Mouse (Mus musculus) limb, embryonic 11.5 days (tissue): ENCODE measurements around the gene Acads. TPM values are rescaled to one million over a fixed set of nuclear protein-coding genes. Genes with fewer than 3 reads are reported as not detected.

ENCODE experiments used
- ATAC-seq: fragments of 200-750 bp; cut with Nextera tagmentation; 2 replicates; pipeline ENCODE4 v1.8.0; 2017; ENCODE audit warnings: low read depth; ENCODE audit not compliant: insufficient number of reproducible peaks, low FRiP score, low TSS enrichment
- DNase-seq: peaks from one replicate; pipeline ENCODE4 v3.0.0-alpha.2; 2015; ENCODE audit warnings: low spot score
- H3K27ac ChIP-seq: fragments of 300-500 bp; sonication (generic); replicated peaks from 2 replicates; pipeline ENCODE4 v1.5.1; 2014; ENCODE audit warnings: low read depth, mild to moderate bottlenecking, low read length
- H3K27me3 ChIP-seq: fragments of 300-500 bp; sonication (generic); 2 replicates; pipeline ENCODE4 v1.6.1; 2014; ENCODE audit warnings: mild to moderate bottlenecking, low read length, mixed read lengths; ENCODE audit not compliant: control insufficient read depth, insufficient read depth
- H3K36me3 ChIP-seq: fragments of 300-500 bp; sonication (generic); 2 replicates; pipeline ENCODE4 v1.6.1; 2014; ENCODE audit warnings: mild to moderate bottlenecking, low read length, moderate library complexity, mixed read lengths; ENCODE audit not compliant: control insufficient read depth, insufficient read depth
- H3K4me1 ChIP-seq: fragments of 300-500 bp; sonication (generic); 2 replicates; pipeline ENCODE4 v1.6.1; 2014; ENCODE audit warnings: low read length, mixed read lengths; ENCODE audit not compliant: control insufficient read depth, insufficient read depth
- H3K4me2 ChIP-seq: fragments of 300-500 bp; sonication (generic); 2 replicates; pipeline ENCODE4 v1.6.1; 2014; ENCODE audit warnings: low read depth, mild to moderate bottlenecking, moderate library complexity; ENCODE audit not compliant: severe bottlenecking
- H3K4me3 ChIP-seq: fragments of 300-500 bp; sonication (generic); 2 replicates; pipeline ENCODE4 v1.5.1; 2014; ENCODE audit warnings: low read depth, low read length
- H3K9ac ChIP-seq: fragments of 300-500 bp; sonication (generic); 2 replicates; pipeline ENCODE4 v1.6.1; 2014; ENCODE audit warnings: mild to moderate bottlenecking, low read length
- H3K9me3 ChIP-seq: fragments of 300-500 bp; sonication (generic); 2 replicates; pipeline ENCODE4 v1.6.1; 2016; ENCODE audit warnings: low read length; ENCODE audit not compliant: control insufficient read depth
- WGBS: fragments of 180-500 bp; shearing (Covaris S2); extraction: QIAGEN DNeasy Blood & Tissue Kit; methylation state at CpG from one replicate; pipeline ENCODE4 v1.1.7; 2014; 5-methylcytosine and 5-hydroxymethylcytosine counted together
- polyA plus RNA-seq: library from polyadenylated mRNA; unstranded; fragments of >200 nt; fragmentation: Nextera tagmentation; extraction: Ambion mirVana; gene quantifications from 2 replicates; pipeline ENCODE4 v1.2.1, GENCODE M21; 2014

Gene Acads
- polyA plus RNA-seq, 1 experiment from 2014 or later: 49.3 TPM

DNA sequence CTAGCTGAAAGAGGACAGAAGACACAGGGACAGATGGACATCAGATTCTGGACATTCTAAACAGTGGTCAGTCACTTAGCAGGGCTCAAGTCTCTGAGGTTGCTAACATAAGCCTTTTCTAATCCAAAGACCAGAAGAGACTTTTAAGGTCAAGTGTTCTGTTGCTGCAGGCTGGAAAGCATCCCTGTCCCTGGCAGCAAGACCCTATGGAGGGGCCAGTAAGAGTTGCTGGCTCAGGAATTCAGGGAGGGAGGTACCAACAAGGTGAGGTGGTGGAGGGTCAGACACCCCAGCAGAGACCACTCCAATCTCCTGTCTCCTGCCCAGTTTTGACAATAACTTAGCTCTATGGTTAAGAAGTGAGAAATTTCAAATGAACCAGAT is 27.6 kb upstream of the Acads start:
- Histone ChIP-seq H3K27me3 (no peaks in the 10 kb centered on the region), H3K4me1 (no peaks in the 10 kb centered on the region), H3K36me3 (peaks cover 31% of the 10 kb centered on the region), H3K4me2 (no peak overlapping the region), H3K9ac (no peak overlapping the region), H3K9me3 (no peaks in the 10 kb centered on the region; the same call in 1 of the 2 replicates), H3K27ac (no peak overlapping the region), H3K4me3 (no peak overlapping the region)
- no peak for ATAC-seq
- DNase-seq: no peak

GRCm38 (mm10) chr5:115145976-115146746 is 27.0 kb upstream of the Acads start:
- no peak overlapping the region for H3K27ac ChIP-seq
- H3K4me1 ChIP-seq: no peaks in the 10 kb centered on the region
- H3K27me3 ChIP-seq: no peaks in the 10 kb centered on the region
- no peak overlapping the region for H3K9ac ChIP-seq
- H3K36me3 ChIP-seq: peaks cover 31% of the 10 kb centered on the region
- no peak overlapping the region for H3K4me2 ChIP-seq
- DNase-seq (no peak), ATAC-seq (no peak)
- H3K9me3 ChIP-seq: no peaks in the 10 kb centered on the region; the same call in 1 of the 2 replicates
- WGBS: 82% methylated on average over 6 of the region's 6 CpGs
- no peak overlapping the region for H3K4me3 ChIP-seq

DNA sequence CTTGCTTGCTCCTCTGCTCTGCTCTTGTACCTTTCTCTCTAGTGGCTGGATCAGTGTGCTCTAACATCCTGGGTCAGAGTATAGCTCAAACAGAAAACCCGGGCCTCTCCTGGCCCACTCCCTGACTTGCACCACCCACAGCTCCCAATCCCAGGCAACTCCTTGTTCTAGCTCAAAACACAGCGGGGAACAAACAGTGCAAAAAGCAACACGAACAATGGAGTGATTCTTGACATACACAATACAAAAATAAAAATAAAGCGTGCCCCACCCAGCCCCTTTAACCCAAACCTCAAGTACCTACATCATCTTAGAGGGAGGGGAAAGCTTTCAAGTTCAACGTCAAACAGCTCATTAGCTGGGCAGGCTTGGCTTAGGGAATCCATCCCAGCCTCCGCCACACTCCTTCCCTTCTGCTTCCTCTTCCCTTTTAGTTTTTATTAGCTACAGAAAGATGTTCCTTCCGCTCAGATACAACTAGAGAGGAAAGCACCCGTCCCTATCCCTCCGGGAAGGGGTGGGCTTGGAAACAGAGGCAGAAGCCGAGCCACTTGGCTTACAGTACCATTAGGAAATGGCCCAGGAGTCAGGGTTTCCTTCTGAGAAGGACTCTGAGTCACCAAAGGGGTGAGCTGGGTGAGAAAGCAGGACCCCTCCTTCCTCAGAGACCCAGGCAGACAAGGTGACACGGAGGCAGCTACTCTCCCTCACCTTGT is 26.3 kb upstream of the Acads start:
- 83% methylated on average over 11 of the region's 11 CpGs for WGBS

DNA sequence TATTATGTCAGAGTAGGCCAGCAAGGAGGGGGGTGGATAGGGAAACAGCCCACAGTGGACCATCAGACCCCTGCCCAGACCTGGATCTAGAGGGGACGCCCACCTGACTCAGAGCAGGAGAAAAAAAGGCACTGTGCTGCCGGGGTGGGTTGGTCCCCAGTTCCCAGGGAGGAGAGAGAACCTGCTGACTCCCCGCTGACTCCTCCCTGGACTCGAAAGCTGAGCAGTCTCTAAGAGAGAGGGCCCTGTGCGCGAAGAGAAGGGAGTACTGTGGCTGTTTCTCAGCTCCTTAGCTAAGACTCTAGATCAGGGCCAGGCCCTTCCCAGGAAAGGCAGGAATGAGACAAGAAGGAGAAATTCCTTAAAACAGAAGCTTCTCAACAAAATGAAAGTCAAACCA is 25.3 kb upstream of the Acads start:
- ATAC-seq: no peak
- WGBS: 83% methylated on average over 6 of the region's 6 CpGs
- no peak for DNase-seq
- H3K27me3 ChIP-seq: no peaks in the 10 kb centered on the region
- H3K4me2 ChIP-seq: no peak overlapping the region
- no peaks in the 10 kb centered on the region for H3K4me1 ChIP-seq
- H3K27ac ChIP-seq: no peak overlapping the region
- H3K36me3 ChIP-seq: peaks cover 15% of the 10 kb centered on the region
- H3K9ac ChIP-seq: no peak overlapping the region
- no peak overlapping the region for H3K4me3 ChIP-seq
- no peaks in the 10 kb centered on the region for H3K9me3 ChIP-seq

More for the DNA sequence above, 26.3 kb upstream of the Acads start:
- ATAC-seq: no peak
- Histone ChIP-seq H3K4me3 (no peak overlapping the region), H3K4me1 (no peaks in the 10 kb centered on the region), H3K27me3 (no peaks in the 10 kb centered on the region), H3K9ac (no peak overlapping the region), H3K9me3 (no peaks in the 10 kb centered on the region; the same call in 1 of the 2 replicates), H3K4me2 (no peak overlapping the region), H3K36me3 (peaks cover 24% of the 10 kb centered on the region), H3K27ac (no peak overlapping the region)
- no peak for DNase-seq

DNA sequence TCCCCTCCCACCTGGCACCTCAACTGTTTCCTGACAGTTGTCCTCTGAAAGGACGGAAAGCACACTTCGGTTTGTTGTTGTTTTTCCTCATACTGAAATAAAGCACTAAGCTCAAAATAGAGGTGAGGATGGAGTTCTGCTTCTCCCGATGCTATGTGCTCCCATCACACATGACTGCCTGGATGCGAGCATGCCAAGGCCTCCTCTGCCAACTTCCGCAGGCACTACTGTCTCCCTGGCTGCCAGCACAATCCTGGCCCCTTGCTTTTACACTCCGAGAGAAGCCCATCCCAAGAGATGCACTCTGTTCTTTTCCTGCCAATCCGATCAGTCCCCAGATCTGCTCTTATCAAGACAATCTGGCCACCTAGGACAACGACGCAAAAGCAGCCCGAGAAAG is 24.4 kb upstream of the Acads start:
- whole genome bisulfite sequencing: 78% methylated on average over 10 of the region's 10 CpGs
- no peak for ATAC-seq
- no peaks in the 10 kb centered on the region for H3K27me3 ChIP-seq
- no peak overlapping the region for H3K9ac ChIP-seq
- H3K4me1 ChIP-seq: no peaks in the 10 kb centered on the region
- peaks cover 10% of the 10 kb centered on the region for H3K36me3 ChIP-seq
- H3K27ac ChIP-seq: no peak overlapping the region
- H3K4me3 ChIP-seq: no peak overlapping the region
- DNase-seq: no peak
- H3K9me3 ChIP-seq: no peaks in the 10 kb centered on the region
- H3K4me2 ChIP-seq: no peak overlapping the region

- Histone ChIP-seq H3K27ac (no peak overlapping the region), H3K4me1 (no peaks in the 10 kb centered on the region), H3K4me3 (no peak overlapping the region), H3K27me3 (no peaks in the 10 kb centered on the region), H3K9me3 (no peaks in the 10 kb centered on the region), H3K9ac (no peak overlapping the region), H3K36me3 (peaks cover 2% of the 10 kb centered on the region; the same call in 1 of the 2 replicates), H3K4me2 (no peak overlapping the region)
- ATAC-seq: no peak
- 93% methylated on average over 9 of the region's 9 CpGs for WGBS
- no peak for DNase-seq
Observed at GRCm38 (mm10) chr5:115142166-115142697, 23.1 kb upstream of the Acads start.

- no peak overlapping the region for H3K27ac ChIP-seq
- ATAC-seq (no peak), DNase-seq (no peak)
- H3K9me3 ChIP-seq: no peaks in the 10 kb centered on the region
- H3K9ac ChIP-seq: no peak overlapping the region
- 0 out of 2 replicates have a peak, but pooled peaks cover 2% of the 10 kb centered on the region for H3K36me3 ChIP-seq
- no peak overlapping the region for H3K4me2 ChIP-seq
- 54% methylated on average over 3 of the region's 3 CpGs for WGBS
- no peaks in the 10 kb centered on the region for H3K4me1 ChIP-seq
- H3K27me3 ChIP-seq: no peaks in the 10 kb centered on the region
- H3K4me3 ChIP-seq: no peak overlapping the region
Observed at GRCm38 (mm10) chr5:115140726-115141125, 21.6 kb upstream of the Acads start.

- Histone ChIP-seq H3K9me3 (no peaks in the 10 kb centered on the region), H3K27me3 (no peaks in the 10 kb centered on the region), H3K27ac (no peak overlapping the region), H3K4me2 (no peak overlapping the region), H3K4me3 (no peak overlapping the region), H3K4me1 (no peaks in the 10 kb centered on the region), H3K36me3 (no peaks in the 10 kb centered on the region), H3K9ac (no peak overlapping the region)
- DNase-seq (no peak), ATAC-seq (no peak)
- 62% methylated on average over 4 of the region's 4 CpGs for WGBS
Observed at GRCm38 (mm10) chr5:115139124-115139523, 20.0 kb upstream of the Acads start.
